Mouse (Mus musculus) limb, embryonic 11.5 days (tissue): ENCODE measurements around the gene Upp2. TPM values are rescaled to one million over a fixed set of nuclear protein-coding genes. Genes with fewer than 3 reads are reported as not detected.

Experiments
- ATAC-seq: fragments of 200-750 bp; cut with Nextera tagmentation; 2 replicates; pipeline ENCODE4 v1.8.0; 2017; ENCODE audit warnings: low read depth; ENCODE audit not compliant: insufficient number of reproducible peaks, low FRiP score, low TSS enrichment
- DNase-seq: peaks from one replicate; pipeline ENCODE4 v3.0.0-alpha.2; 2015; ENCODE audit warnings: low spot score
- H3K27ac ChIP-seq: fragments of 300-500 bp; sonication (generic); replicated peaks from 2 replicates; pipeline ENCODE4 v1.5.1; 2014; ENCODE audit warnings: low read depth, mild to moderate bottlenecking, low read length
- H3K27me3 ChIP-seq: fragments of 300-500 bp; sonication (generic); 2 replicates; pipeline ENCODE4 v1.6.1; 2014; ENCODE audit warnings: mild to moderate bottlenecking, low read length, mixed read lengths; ENCODE audit not compliant: control insufficient read depth, insufficient read depth
- H3K36me3 ChIP-seq: fragments of 300-500 bp; sonication (generic); 2 replicates; pipeline ENCODE4 v1.6.1; 2014; ENCODE audit warnings: mild to moderate bottlenecking, low read length, moderate library complexity, mixed read lengths; ENCODE audit not compliant: control insufficient read depth, insufficient read depth
- H3K4me1 ChIP-seq: fragments of 300-500 bp; sonication (generic); 2 replicates; pipeline ENCODE4 v1.6.1; 2014; ENCODE audit warnings: low read length, mixed read lengths; ENCODE audit not compliant: control insufficient read depth, insufficient read depth
- H3K4me2 ChIP-seq: fragments of 300-500 bp; sonication (generic); 2 replicates; pipeline ENCODE4 v1.6.1; 2014; ENCODE audit warnings: low read depth, mild to moderate bottlenecking, moderate library complexity; ENCODE audit not compliant: severe bottlenecking
- H3K4me3 ChIP-seq: fragments of 300-500 bp; sonication (generic); 2 replicates; pipeline ENCODE4 v1.5.1; 2014; ENCODE audit warnings: low read depth, low read length
- H3K9ac ChIP-seq: fragments of 300-500 bp; sonication (generic); 2 replicates; pipeline ENCODE4 v1.6.1; 2014; ENCODE audit warnings: mild to moderate bottlenecking, low read length
- H3K9me3 ChIP-seq: fragments of 300-500 bp; sonication (generic); 2 replicates; pipeline ENCODE4 v1.6.1; 2016; ENCODE audit warnings: low read length; ENCODE audit not compliant: control insufficient read depth
- WGBS: fragments of 180-500 bp; shearing (Covaris S2); extraction: QIAGEN DNeasy Blood & Tissue Kit; methylation state at CpG from one replicate; pipeline ENCODE4 v1.1.7; 2014; 5-methylcytosine and 5-hydroxymethylcytosine counted together
- polyA plus RNA-seq: library from polyadenylated mRNA; unstranded; fragments of >200 nt; fragmentation: Nextera tagmentation; extraction: Ambion mirVana; gene quantifications from 2 replicates; pipeline ENCODE4 v1.2.1, GENCODE M21; 2014

The Upp2 gene
- polyA plus RNA-seq, 1 experiment from 2014 or later, result 9.3 TPM

- Histone ChIP-seq H3K36me3 (no peaks in the 10 kb centered on the region), H3K4me2 (no peak overlapping the region), H3K4me3 (no peak overlapping the region), H3K9ac (no peak overlapping the region), H3K4me1 (no peaks in the 10 kb centered on the region), H3K27me3 (no peaks in the 10 kb centered on the region), H3K27ac (no peak overlapping the region), H3K9me3 (no peaks in the 10 kb centered on the region)
- no peak for ATAC-seq
- WGBS, result 95% methylated on average over 3 of the region's 3 CpGs
- no peak for DNase-seq
Observed at GRCm38 (mm10) chr2:58603379-58603778, 36.3 kb downstream of the Upp2 start.

GRCm38 (mm10) chr2:58604791-58605190 lies 37.7 kb downstream of the Upp2 start:
- WGBS, result 92% methylated on average over 3 of the region's 3 CpGs
- no peak for ATAC-seq
- Histone ChIP-seq H3K4me1 (no peaks in the 10 kb centered on the region), H3K9ac (no peak overlapping the region), H3K27me3 (no peaks in the 10 kb centered on the region), H3K9me3 (no peaks in the 10 kb centered on the region), H3K36me3 (no peaks in the 10 kb centered on the region), H3K27ac (no peak overlapping the region), H3K4me2 (no peak overlapping the region), H3K4me3 (no peak overlapping the region)
- DNase-seq, result no peak

- Histone ChIP-seq H3K36me3 (no peaks in the 10 kb centered on the region), H3K9me3 (no peaks in the 10 kb centered on the region), H3K9ac (no peak overlapping the region), H3K4me2 (no peak overlapping the region), H3K4me3 (no peak overlapping the region), H3K27ac (no peak overlapping the region), H3K27me3 (no peaks in the 10 kb centered on the region), H3K4me1 (no peaks in the 10 kb centered on the region)
- WGBS, result 93% methylated on average over 3 of the region's 3 CpGs
- ATAC-seq, result no peak
- DNase-seq, result no peak
Observed at GRCm38 (mm10) chr2:58613720-58614119, 46.6 kb downstream of the Upp2 start.

GRCm38 (mm10) chr2:58614851-58615250 lies 47.8 kb downstream of the Upp2 start:
- H3K4me1 ChIP-seq, result no peaks in the 10 kb centered on the region
- H3K9ac ChIP-seq, result no peak overlapping the region
- ATAC-seq (no peak), DNase-seq (no peak)
- no peak overlapping the region for H3K4me3 ChIP-seq
- no peaks in the 10 kb centered on the region for H3K27me3 ChIP-seq
- no peaks in the 10 kb centered on the region for H3K36me3 ChIP-seq
- H3K9me3 ChIP-seq, result no peaks in the 10 kb centered on the region
- no peak overlapping the region for H3K27ac ChIP-seq
- no peak overlapping the region for H3K4me2 ChIP-seq
- 94% methylated on average over 8 of the region's 8 CpGs for WGBS

- DNase-seq (no peak), ATAC-seq (no peak)
- Histone ChIP-seq H3K9me3 (no peaks in the 10 kb centered on the region), H3K36me3 (no peaks in the 10 kb centered on the region), H3K27ac (no peak overlapping the region), H3K4me1 (no peaks in the 10 kb centered on the region), H3K4me3 (no peak overlapping the region), H3K9ac (no peak overlapping the region), H3K27me3 (no peaks in the 10 kb centered on the region), H3K4me2 (no peak overlapping the region)
- 90% methylated on average over 5 of the region's 5 CpGs for WGBS
Observed at GRCm38 (mm10) chr2:58615766-58616165, 48.7 kb downstream of the Upp2 start.

GRCm38 (mm10) chr2:58625186-58625585 lies 58.1 kb downstream of the Upp2 start:
- Histone ChIP-seq H3K4me3 (no peak overlapping the region), H3K4me2 (no peak overlapping the region), H3K36me3 (no peaks in the 10 kb centered on the region), H3K27ac (no peak overlapping the region), H3K9ac (no peak overlapping the region), H3K27me3 (no peaks in the 10 kb centered on the region), H3K9me3 (no peaks in the 10 kb centered on the region), H3K4me1 (no peaks in the 10 kb centered on the region)
- WGBS, result 76% methylated on average over 12 of the region's 12 CpGs
- no peak for DNase-seq
- ATAC-seq, result no peak

GRCm38 (mm10) chr2:58625681-58626080 lies 58.6 kb downstream of the Upp2 start:
- H3K36me3 ChIP-seq, result no peaks in the 10 kb centered on the region
- no peaks in the 10 kb centered on the region for H3K4me1 ChIP-seq
- WGBS, result 11% methylated on average over 2 of the region's 2 CpGs
- H3K9me3 ChIP-seq, result no peaks in the 10 kb centered on the region
- ATAC-seq, result no peak
- no peaks in the 10 kb centered on the region for H3K27me3 ChIP-seq
- H3K27ac ChIP-seq, result no peak overlapping the region
- DNase-seq, result no peak
- H3K9ac ChIP-seq, result no peak overlapping the region
- H3K4me3 ChIP-seq, result no peak overlapping the region
- no peak overlapping the region for H3K4me2 ChIP-seq

GRCm38 (mm10) chr2:58626136-58626769 lies 59.2 kb downstream of the Upp2 start:
- no peak overlapping the region for H3K27ac ChIP-seq
- H3K9me3 ChIP-seq, result no peaks in the 10 kb centered on the region
- no peaks in the 10 kb centered on the region for H3K27me3 ChIP-seq
- no peaks in the 10 kb centered on the region for H3K4me1 ChIP-seq
- DNase-seq, result no peak
- no peak for ATAC-seq
- no peaks in the 10 kb centered on the region for H3K36me3 ChIP-seq
- no peak overlapping the region for H3K9ac ChIP-seq
- H3K4me2 ChIP-seq, result no peak overlapping the region
- 34% methylated on average over 8 of the region's 8 CpGs for WGBS
- H3K4me3 ChIP-seq, result no peak overlapping the region

GRCm38 (mm10) chr2:58627981-58628380 lies 60.9 kb downstream of the Upp2 start:
- Histone ChIP-seq H3K4me2 (no peak overlapping the region), H3K27me3 (no peaks in the 10 kb centered on the region), H3K36me3 (no peaks in the 10 kb centered on the region), H3K4me1 (no peaks in the 10 kb centered on the region), H3K9me3 (no peaks in the 10 kb centered on the region), H3K4me3 (no peak overlapping the region), H3K9ac (no peak overlapping the region), H3K27ac (no peak overlapping the region)
- no peak for DNase-seq
- WGBS, result 28% methylated on average over 2 of the region's 2 CpGs
- ATAC-seq, result no peak
